Mouse (Mus musculus) cerebellum, postnatal 25 days (tissue): Measurements from ENCODE around the gene Anln.
"Not testable (repeated sequence)": the region's sequence is repeated elsewhere in the genome, so short reads cannot be mapped to it uniquely, and the experiment has no call there.

Source experiments
- DNase-seq, 2 experiments: peaks; one replicate each; pipeline ENCODE4 v3.0.0; 2021; ENCODE audit warnings: mixed read lengths in 2 of 2

The Anln gene

GRCm38 (mm10) chr9:22319109-22319508 is 69.9 kb downstream of the Anln start:
- no peak for DNase-seq

DNA sequence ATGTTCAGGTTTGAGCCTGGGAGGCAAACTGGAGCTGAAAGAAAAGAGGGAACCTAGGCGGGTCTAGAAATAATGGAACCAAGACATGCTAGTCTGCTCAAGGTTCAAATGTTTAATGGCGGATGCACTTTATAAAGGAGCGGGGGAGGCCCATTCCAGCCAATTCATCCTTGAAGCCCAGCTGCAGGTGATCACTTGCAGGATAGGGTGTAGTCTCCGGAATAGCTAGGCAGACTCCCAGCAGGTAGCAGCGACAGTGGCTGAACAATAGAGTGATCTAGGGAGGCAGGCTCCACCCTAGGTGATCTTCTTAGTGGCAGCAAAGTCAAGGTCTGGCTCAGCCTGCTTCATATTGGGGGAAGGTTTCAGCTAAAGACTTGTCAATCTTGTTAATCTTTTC is 72.9 kb downstream of the Anln start:
- not testable (repeated sequence) for DNase-seq

DNA sequence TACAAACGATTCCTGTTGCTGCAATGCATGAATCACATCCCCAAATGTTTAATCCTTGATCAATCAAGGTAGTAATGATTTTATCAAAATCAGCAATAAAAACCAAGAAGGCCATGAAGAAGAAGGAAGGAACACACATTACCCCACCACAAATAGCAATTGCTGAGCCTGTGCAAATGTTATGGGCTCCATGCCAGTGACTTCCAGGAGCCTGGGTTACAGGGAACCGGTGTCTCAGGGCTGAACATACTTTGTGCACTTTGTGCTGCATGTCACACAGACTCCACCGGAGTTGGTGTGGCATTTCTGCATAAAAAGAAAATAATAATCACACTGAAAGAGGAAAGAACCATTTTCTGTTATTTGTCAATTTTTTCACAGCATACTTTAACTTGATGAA is 74.9 kb downstream of the Anln start:
- no peak for DNase-seq

- DNase-seq = no peak
Measured at GRCm38 (mm10) chr9:22313218-22313617, 75.8 kb downstream of the Anln start.

GRCm38 (mm10) chr9:22309651-22310050 is 79.3 kb downstream of the Anln start:
- DNase-seq = no peak

DNA sequence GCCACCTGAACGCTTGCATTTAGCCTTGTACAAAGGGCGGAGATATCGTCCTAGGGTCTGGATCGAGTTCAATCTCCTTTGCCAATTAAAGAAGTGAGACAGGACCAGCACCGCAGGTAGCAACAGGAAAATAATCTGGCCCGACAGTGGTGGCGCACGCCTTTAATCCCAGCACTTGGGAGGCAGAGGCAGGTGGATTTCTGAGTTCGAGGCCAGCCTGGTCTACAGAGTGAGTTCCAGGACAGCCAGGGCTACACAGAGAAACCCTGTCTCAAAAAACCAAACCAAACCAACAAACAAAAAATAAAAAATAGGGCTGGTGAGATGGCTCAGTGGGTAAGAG is 81.1 kb downstream of the Anln start:
- not testable (repeated sequence) for DNase-seq

DNA sequence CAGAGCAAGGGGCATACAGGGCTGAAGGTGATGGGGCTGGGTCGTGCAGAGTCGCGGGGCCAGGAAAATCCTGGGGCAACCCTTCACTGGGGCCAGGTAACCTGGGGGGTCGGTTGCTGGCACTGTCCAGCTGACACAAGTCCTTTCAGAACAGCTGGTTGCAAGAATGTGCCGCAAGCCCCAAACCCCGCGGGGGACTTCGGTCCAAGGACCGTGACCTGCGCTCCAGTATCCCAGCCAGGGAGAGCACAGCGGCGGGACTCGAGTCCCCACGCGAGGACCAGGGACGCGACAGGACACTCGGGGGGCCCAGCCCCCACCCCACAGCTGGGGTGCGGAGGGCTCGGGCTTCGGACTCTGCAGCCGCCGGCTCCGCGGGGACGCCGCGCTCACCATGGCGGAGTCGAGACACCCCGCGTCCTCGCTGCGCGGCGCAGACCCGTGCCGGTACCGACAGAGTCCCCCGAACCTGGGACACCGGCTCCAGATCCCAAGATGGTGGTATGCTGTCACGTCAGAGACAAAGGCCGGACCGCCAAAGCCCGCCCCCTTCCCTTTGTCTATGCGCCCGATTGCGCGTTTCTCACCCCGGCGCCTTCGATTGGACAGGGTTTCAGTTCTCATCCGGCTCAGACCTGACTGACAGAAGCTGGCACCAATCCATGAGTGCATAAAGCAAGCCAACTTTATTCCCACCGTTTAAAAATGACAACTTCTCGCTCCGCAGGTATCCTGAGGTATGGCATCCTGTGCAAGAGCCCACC is 81.7 kb downstream of the Anln start, which contains the start of gene Zfp810:
Gene Zfp810 (minus strand): TSS at position 493 of the 764 bp plus-strand sequence.
- DNase-seq = peak; percentile 89 to 92

GRCm38 (mm10) chr9:22306726-22307125 is 82.3 kb downstream of the Anln start:
- DNase-seq = peak in 1 of 2 experiments; percentile 31

GRCm38 (mm10) chr9:22302199-22302598 is 86.8 kb downstream of the Anln start:
- no peak for DNase-seq
